Mouse (Mus musculus): ENCODE measurements around the gene Ttc4. TPM values are rescaled to one million over a fixed set of nuclear protein-coding genes. Genes with fewer than 3 reads are reported as not detected.
A peak's percentile ranks its signal among the peaks of the same experiment; 100 is the strongest.

Ttc4 gene
- polyA plus RNA-seq, 1 experiment from 2014 or later = 63.7 TPM

GRCm38 (mm10) chr4:106622030-106622493 lies 56.7 kb downstream of the Ttc4 start, which contains the start of gene Ttc22:
Gene Ttc22, plus strand, starts transcription at chr4:106622432.
- DNase-seq (ENCODE audit: low spot score) = no peak

GRCm38 (mm10) chr4:106621428-106621827 lies 57.3 kb downstream of the Ttc4 start:
- Histone ChIP-seq H3K36me3 (ENCODE audit: insufficient read depth, low read length) (no peaks in the 10 kb centered on the region), H3K9ac (ENCODE audit: low read depth, low read length) (no peak overlapping the region), H3K27me3 (ENCODE audit: insufficient read depth, low read length) (peaks cover 16% of the 10 kb centered on the region), H3K9me3 (replicated peaks; ENCODE audit: low read length) (no peaks in the 10 kb centered on the region), H3K4me3 (replicated peaks; ENCODE audit: low read depth, low read length) (no peak overlapping the region), H3K4me1 (replicated peaks; ENCODE audit: insufficient read depth, low read length) (peaks cover 13% of the 10 kb centered on the region; the same call in 1 of the 2 replicates), H3K27ac (no peak overlapping the region), H3K4me2 (ENCODE audit: low read length) (no peak overlapping the region)
- WGBS = 59% methylated on average over 3 of the region's 3 CpGs
- no peak for DNase-seq (ENCODE audit: low spot score)
- no peak for ATAC-seq (replicated peaks; ENCODE audit: low FRiP score, low read depth)
- TF ChIP-seq CTCF (IDR thresholded peaks at IDR 0.05; ENCODE audit: low read depth) = no peak

More at GRCm38 (mm10) chr4:106622030-106622493, 56.7 kb downstream of the Ttc4 start, which contains the start of gene Ttc22:
- ATAC-seq (replicated peaks; ENCODE audit: low FRiP score, low read depth) = no peak
- H3K4me2 ChIP-seq (ENCODE audit: low read length) = peak within 1 kb of the TSS; percentile 43
- H3K36me3 ChIP-seq (ENCODE audit: insufficient read depth, low read length) = no peaks in the 10 kb centered on the region
- peaks cover 16% of the 10 kb centered on the region for H3K27me3 ChIP-seq (ENCODE audit: insufficient read depth, low read length)
- H3K27ac ChIP-seq = no peak within 1 kb of the TSS
- no peak within 1 kb of the TSS for H3K9ac ChIP-seq (ENCODE audit: low read depth, low read length)
- no peak for TF ChIP-seq CTCF (IDR thresholded peaks at IDR 0.05; ENCODE audit: low read depth)
- H3K9me3 ChIP-seq (replicated peaks; ENCODE audit: low read length) = no peaks in the 10 kb centered on the region
- 0 out of 2 replicates have a peak within 1 kb of the TSS, but pooled peaks have one; percentile 15 for H3K4me3 ChIP-seq (replicated peaks; ENCODE audit: low read depth, low read length)
- WGBS = 21% methylated on average over 16 of the region's 16 CpGs
- H3K4me1 ChIP-seq (replicated peaks; ENCODE audit: insufficient read depth, low read length) = peaks cover 10% of the 10 kb centered on the region; the same call in 1 of the 2 replicates

- H3K4me3 ChIP-seq (replicated peaks; ENCODE audit: low read depth, low read length) = no peak overlapping the region
- 0 out of 2 replicates have a peak, but pooled peaks have one; percentile 3 for TF ChIP-seq CTCF (IDR thresholded peaks at IDR 0.05; ENCODE audit: low read depth)
- ATAC-seq (replicated peaks; ENCODE audit: low FRiP score, low read depth) (no peak), DNase-seq (ENCODE audit: low spot score) (no peak)
- H3K4me1 ChIP-seq (replicated peaks; ENCODE audit: insufficient read depth, low read length) = peaks cover 13% of the 10 kb centered on the region; the same call in 1 of the 2 replicates
- no peak overlapping the region for H3K9ac ChIP-seq (ENCODE audit: low read depth, low read length)
- no peak overlapping the region for H3K4me2 ChIP-seq (ENCODE audit: low read length)
- H3K9me3 ChIP-seq (replicated peaks; ENCODE audit: low read length) = no peaks in the 10 kb centered on the region
- 87% methylated on average over 4 of the region's 4 CpGs for WGBS
- H3K27me3 ChIP-seq (ENCODE audit: insufficient read depth, low read length) = peaks cover 16% of the 10 kb centered on the region
- no peaks in the 10 kb centered on the region for H3K36me3 ChIP-seq (ENCODE audit: insufficient read depth, low read length)
- H3K27ac ChIP-seq = no peak overlapping the region
These were observed 59.8 kb downstream of the Ttc4 start for GRCm38 (mm10) chr4:106618898-106619297.

- Histone ChIP-seq H3K9ac (ENCODE audit: low read depth, low read length) (no peak within 1 kb of the TSS), H3K4me1 (replicated peaks; ENCODE audit: insufficient read depth, low read length) (peaks cover 8% of the 10 kb centered on the region; the same call in 1 of the 2 replicates), H3K36me3 (ENCODE audit: insufficient read depth, low read length) (no peaks in the 10 kb centered on the region), H3K27ac (no peak within 1 kb of the TSS), H3K4me2 (ENCODE audit: low read length) (peak within 1 kb of the TSS; percentile 38), H3K27me3 (ENCODE audit: insufficient read depth, low read length) (0 out of 2 replicates have a peak, but pooled peaks cover 4% of the 10 kb centered on the region), H3K9me3 (replicated peaks; ENCODE audit: low read length) (no peaks in the 10 kb centered on the region), H3K4me3 (replicated peaks; ENCODE audit: low read depth, low read length) (no peak within 1 kb of the TSS)
- WGBS = under 1% methylated on average over 18 of the region's 19 CpGs
- peak; percentile 37 for DNase-seq (ENCODE audit: low spot score)
- ATAC-seq (replicated peaks; ENCODE audit: low FRiP score, low read depth) = no peak
- TF ChIP-seq CTCF (IDR thresholded peaks at IDR 0.05; ENCODE audit: low read depth) = no peak
These were observed 61.7 kb downstream of the Ttc4 start, which contains the start of gene Lexm for GRCm38 (mm10) chr4:106617056-106617455. Gene Lexm, minus strand, starts transcription at chr4:106617241.

- ATAC-seq (replicated peaks; ENCODE audit: low FRiP score, low read depth) (no peak), DNase-seq (ENCODE audit: low spot score) (no peak)
- Histone ChIP-seq H3K27ac (no peak overlapping the region), H3K9ac (ENCODE audit: low read depth, low read length) (no peak overlapping the region), H3K4me3 (replicated peaks; ENCODE audit: low read depth, low read length) (no peak overlapping the region), H3K4me1 (replicated peaks; ENCODE audit: insufficient read depth, low read length) (peaks cover 8% of the 10 kb centered on the region; the same call in 1 of the 2 replicates), H3K27me3 (ENCODE audit: insufficient read depth, low read length) (no peaks in the 10 kb centered on the region), H3K36me3 (ENCODE audit: insufficient read depth, low read length) (no peaks in the 10 kb centered on the region), H3K4me2 (ENCODE audit: low read length) (no peak overlapping the region), H3K9me3 (replicated peaks; ENCODE audit: low read length) (no peaks in the 10 kb centered on the region)
- WGBS = 71% methylated on average over 12 of the region's 12 CpGs
- no peak for TF ChIP-seq CTCF (IDR thresholded peaks at IDR 0.05; ENCODE audit: low read depth)
These were observed 63.1 kb downstream of the Ttc4 start for GRCm38 (mm10) chr4:106615637-106616036.

- Histone ChIP-seq H3K4me3 (replicated peaks; ENCODE audit: low read depth, low read length) (no peak overlapping the region), H3K27ac (no peak overlapping the region), H3K9me3 (replicated peaks; ENCODE audit: low read length) (no peaks in the 10 kb centered on the region), H3K4me2 (ENCODE audit: low read length) (no peak overlapping the region), H3K36me3 (ENCODE audit: insufficient read depth, low read length) (no peaks in the 10 kb centered on the region), H3K4me1 (replicated peaks; ENCODE audit: insufficient read depth, low read length) (peaks cover 8% of the 10 kb centered on the region; the same call in 1 of the 2 replicates), H3K9ac (ENCODE audit: low read depth, low read length) (no peak overlapping the region), H3K27me3 (ENCODE audit: insufficient read depth, low read length) (no peaks in the 10 kb centered on the region)
- DNase-seq (ENCODE audit: low spot score) (no peak), ATAC-seq (replicated peaks; ENCODE audit: low FRiP score, low read depth) (no peak)
- no peak for TF ChIP-seq CTCF (IDR thresholded peaks at IDR 0.05; ENCODE audit: low read depth)
- 85% methylated on average over 9 of the region's 9 CpGs for WGBS
These were observed 63.9 kb downstream of the Ttc4 start for GRCm38 (mm10) chr4:106614881-106615280.
